Mouse (Mus musculus): ENCODE data around the gene Ppp1r1b. TPM values are rescaled to one million over a fixed set of nuclear protein-coding genes. Genes with fewer than 3 reads are reported as not detected.

The Ppp1r1b gene
- polyA plus RNA-seq, 1 experiment from 2014 or later: 0.31 TPM

DNA sequence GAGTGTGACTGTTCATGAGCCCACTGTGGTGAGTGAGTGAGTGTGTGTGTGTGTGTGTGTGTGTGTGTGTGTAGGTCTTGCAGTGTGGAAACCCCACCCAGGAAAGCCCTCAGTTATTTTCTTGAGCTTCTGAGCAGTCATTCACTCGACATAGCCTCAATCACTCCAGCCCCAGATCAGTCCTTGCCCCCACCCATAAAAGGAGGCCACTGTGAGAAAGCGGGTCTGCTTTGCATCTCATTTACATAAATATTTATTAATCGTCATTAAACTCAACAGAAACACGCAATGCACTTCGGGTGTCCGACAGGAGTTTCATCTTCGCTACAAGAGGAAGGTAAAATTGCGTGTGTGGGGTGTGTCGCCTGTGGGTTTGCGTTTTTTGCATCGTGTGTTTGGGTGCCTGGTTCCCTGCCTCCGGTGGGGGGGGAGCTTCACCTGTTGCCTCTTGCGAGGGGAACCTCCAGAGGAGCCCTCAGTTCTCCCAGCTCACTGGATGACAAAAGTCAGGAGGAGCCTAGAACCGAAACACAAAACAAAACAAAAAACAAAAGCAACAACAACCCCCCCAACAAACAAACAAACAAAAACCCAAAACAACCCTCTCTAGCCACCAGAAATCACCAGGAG is 22.9 kb upstream of the Ppp1r1b start:
- Histone ChIP-seq H3K4me3 (ENCODE audit: low read depth, low read length) (no peak overlapping the region), H3K9ac (replicated peaks; ENCODE audit: low read length) (no peak overlapping the region), H3K27ac (replicated peaks; ENCODE audit: low read depth, low read length) (no peak overlapping the region), H3K4me2 (ENCODE audit: low read depth, low read length) (no peak overlapping the region), H3K4me1 (ENCODE audit: control insufficient read depth, insufficient read depth, low read length) (peaks cover 10% of the 10 kb centered on the region; the same call in 1 of the 2 replicates), H3K27me3 (ENCODE audit: control insufficient read depth, insufficient read depth, low read length) (peaks cover 97% of the 10 kb centered on the region), H3K9me3 (replicated peaks; ENCODE audit: control insufficient read depth, low read length) (no peaks in the 10 kb centered on the region), H3K36me3 (replicated peaks; ENCODE audit: control insufficient read depth, insufficient read depth, low read depth, low read length) (no peaks in the 10 kb centered on the region)
- ATAC-seq (replicated peaks; ENCODE audit: insufficient number of reproducible peaks, low FRiP score, low TSS enrichment, low read depth) (no peak), DNase-seq (ENCODE audit: low spot score) (no peak)
- 4% methylated on average over 14 of the region's 14 CpGs for WGBS

DNA sequence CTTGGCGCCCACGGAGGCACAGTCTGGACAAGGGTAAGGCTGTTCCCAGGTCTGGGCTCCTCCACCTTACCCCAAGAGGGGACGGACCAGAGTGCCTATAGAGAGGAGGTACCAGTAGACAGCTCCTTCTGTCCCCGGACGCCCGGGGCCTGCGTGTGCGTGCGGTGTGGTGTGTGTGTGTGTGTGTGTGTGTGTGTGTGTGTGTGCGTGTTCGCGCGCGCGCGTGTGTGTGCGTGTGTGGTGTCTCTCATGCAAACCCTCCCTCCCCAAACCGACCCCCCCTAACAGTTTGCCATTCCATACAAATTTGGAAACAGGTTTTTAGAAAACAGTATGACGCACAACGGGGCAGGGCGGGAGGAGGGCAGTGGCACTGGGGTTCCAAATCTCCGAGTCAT is 22.4 kb upstream of the Ppp1r1b start:
- Histone ChIP-seq H3K9ac (replicated peaks; ENCODE audit: low read length) (no peak overlapping the region), H3K27ac (replicated peaks; ENCODE audit: low read depth, low read length) (no peak overlapping the region)

DNA sequence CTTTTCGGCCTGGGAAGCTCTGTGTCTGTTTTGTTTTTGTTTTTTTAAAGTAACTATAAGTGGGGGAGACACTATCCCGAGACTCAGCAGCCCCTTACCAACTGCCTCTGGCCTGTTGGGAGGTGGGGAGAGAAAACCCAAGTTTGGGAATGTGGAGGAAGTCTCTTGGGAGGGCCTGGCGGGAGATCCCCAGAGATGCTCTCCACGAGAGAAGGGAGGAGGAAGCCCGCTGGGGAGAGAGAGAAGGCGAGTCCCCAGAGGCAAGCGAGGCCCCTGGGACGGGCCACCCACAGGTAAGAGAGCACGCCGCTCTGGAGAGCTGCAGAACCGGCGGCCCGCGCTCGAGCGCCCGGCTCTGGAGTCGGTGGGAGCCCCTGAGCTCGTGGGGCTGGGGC is 21.5 kb upstream of the Ppp1r1b start:
- H3K27me3 ChIP-seq (ENCODE audit: control insufficient read depth, insufficient read depth, low read length): peaks cover 94% of the 10 kb centered on the region
- DNase-seq (ENCODE audit: low spot score) (no peak), ATAC-seq (replicated peaks; ENCODE audit: insufficient number of reproducible peaks, low FRiP score, low TSS enrichment, low read depth) (no peak)
- H3K4me2 ChIP-seq (ENCODE audit: low read depth, low read length): no peak overlapping the region; the same call in 1 of the 2 replicates
- H3K9ac ChIP-seq (replicated peaks; ENCODE audit: low read length): no peak overlapping the region
- no peaks in the 10 kb centered on the region for H3K9me3 ChIP-seq (replicated peaks; ENCODE audit: control insufficient read depth, low read length)
- no peaks in the 10 kb centered on the region for H3K36me3 ChIP-seq (replicated peaks; ENCODE audit: control insufficient read depth, insufficient read depth, low read depth, low read length)
- H3K27ac ChIP-seq (replicated peaks; ENCODE audit: low read depth, low read length): no peak overlapping the region
- H3K4me1 ChIP-seq (ENCODE audit: control insufficient read depth, insufficient read depth, low read length): peaks cover 10% of the 10 kb centered on the region; the same call in 1 of the 2 replicates
- under 1% methylated on average over 19 of the region's 19 CpGs for WGBS
- no peak overlapping the region for H3K4me3 ChIP-seq (ENCODE audit: low read depth, low read length)

More for the DNA sequence above, 22.4 kb upstream of the Ppp1r1b start:
- ATAC-seq (replicated peaks; ENCODE audit: insufficient number of reproducible peaks, low FRiP score, low TSS enrichment, low read depth): no peak
- DNase-seq (ENCODE audit: low spot score): no peak
- H3K4me2 ChIP-seq (ENCODE audit: low read depth, low read length): no peak overlapping the region
- H3K36me3 ChIP-seq (replicated peaks; ENCODE audit: control insufficient read depth, insufficient read depth, low read depth, low read length): no peaks in the 10 kb centered on the region
- H3K27me3 ChIP-seq (ENCODE audit: control insufficient read depth, insufficient read depth, low read length): peaks cover 97% of the 10 kb centered on the region
- WGBS: under 1% methylated on average over 22 of the region's 22 CpGs
- peaks cover 10% of the 10 kb centered on the region; the same call in 1 of the 2 replicates for H3K4me1 ChIP-seq (ENCODE audit: control insufficient read depth, insufficient read depth, low read length)
- no peaks in the 10 kb centered on the region for H3K9me3 ChIP-seq (replicated peaks; ENCODE audit: control insufficient read depth, low read length)
- no peak overlapping the region for H3K4me3 ChIP-seq (ENCODE audit: low read depth, low read length)

DNA sequence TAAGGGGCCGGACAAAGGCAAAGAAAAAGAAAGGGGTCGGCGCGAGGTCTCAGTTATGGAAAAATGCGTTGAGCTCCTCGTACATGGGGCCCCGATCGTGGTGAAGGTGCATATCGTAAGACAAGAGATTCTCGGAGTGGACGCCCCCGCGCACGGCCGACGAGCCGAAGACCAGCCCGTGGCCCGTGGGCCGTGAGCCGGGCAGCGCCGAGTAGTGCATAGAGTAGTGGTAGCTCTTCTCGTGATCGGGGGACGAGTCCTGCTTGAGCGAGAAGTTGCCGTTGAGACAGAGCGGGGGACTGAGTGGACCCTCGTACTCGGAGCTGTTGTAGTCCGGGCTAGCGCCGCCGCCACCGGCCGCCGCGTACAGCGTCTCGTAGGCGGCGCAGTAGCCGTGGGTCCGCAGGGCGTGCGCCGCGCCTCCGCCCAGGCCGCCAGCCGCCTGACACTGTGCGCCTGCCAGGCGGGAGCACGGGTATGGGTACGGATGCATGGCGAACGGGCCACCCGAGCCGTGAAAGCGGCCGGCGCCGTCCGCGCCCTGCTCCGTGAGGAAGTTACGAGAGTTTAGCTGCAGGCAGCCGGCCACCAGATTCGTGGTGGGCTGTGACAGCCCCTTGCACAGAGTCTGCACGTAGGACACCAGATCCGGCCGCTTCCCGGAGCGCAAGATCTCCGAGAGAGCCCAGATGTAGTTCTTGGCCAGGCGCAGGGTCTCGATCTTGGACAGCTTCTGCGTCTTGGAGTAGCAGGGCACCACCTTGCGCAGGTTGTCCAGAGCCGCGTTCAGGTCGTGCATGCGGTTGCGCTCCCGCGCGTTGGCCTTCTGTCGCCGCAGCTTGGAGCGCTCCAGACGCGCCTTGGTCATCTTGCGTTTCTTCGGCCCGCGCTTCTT is 20.8 kb upstream of the Ppp1r1b start:
- no peak overlapping the region for H3K9ac ChIP-seq (replicated peaks; ENCODE audit: low read length)
- WGBS: under 1% methylated on average over 97 of the region's 97 CpGs
- no peaks in the 10 kb centered on the region for H3K36me3 ChIP-seq (replicated peaks; ENCODE audit: control insufficient read depth, insufficient read depth, low read depth, low read length)
- peak; percentile 40 for DNase-seq (ENCODE audit: low spot score)
- no peaks in the 10 kb centered on the region for H3K9me3 ChIP-seq (replicated peaks; ENCODE audit: control insufficient read depth, low read length)
- H3K4me1 ChIP-seq (ENCODE audit: control insufficient read depth, insufficient read depth, low read length): peaks cover 10% of the 10 kb centered on the region; the same call in 1 of the 2 replicates
- peak overlapping the region; percentile 14; the same call in 1 of the 2 replicates for H3K4me3 ChIP-seq (ENCODE audit: low read depth, low read length)
- peak; percentile 49; the same call in 1 of the 2 replicates for ATAC-seq (replicated peaks; ENCODE audit: insufficient number of reproducible peaks, low FRiP score, low TSS enrichment, low read depth)
- no peak overlapping the region for H3K27ac ChIP-seq (replicated peaks; ENCODE audit: low read depth, low read length)
- H3K4me2 ChIP-seq (ENCODE audit: low read depth, low read length): peak overlapping the region; percentile 20; the same call in 1 of the 2 replicates
- peaks cover 94% of the 10 kb centered on the region for H3K27me3 ChIP-seq (ENCODE audit: control insufficient read depth, insufficient read depth, low read length)

DNA sequence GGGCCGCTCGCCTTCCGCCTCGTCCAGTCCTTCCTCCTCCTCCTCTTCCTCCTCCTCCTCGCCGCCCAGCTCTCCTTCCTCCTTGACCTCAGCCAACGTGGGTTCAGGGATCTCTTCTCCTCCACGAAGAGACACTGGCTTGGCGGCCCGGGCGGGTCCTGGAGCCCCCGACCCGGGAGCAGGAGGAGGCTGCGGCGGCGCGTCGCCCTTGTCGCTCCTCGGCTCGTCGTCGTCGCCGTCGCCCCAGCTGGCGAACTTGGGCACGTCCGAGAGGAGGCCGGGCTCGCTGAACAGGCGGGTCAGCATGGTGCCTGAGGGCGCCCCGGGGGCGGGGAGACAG is 20.2 kb upstream of the Ppp1r1b start:
- H3K4me1 ChIP-seq (ENCODE audit: control insufficient read depth, insufficient read depth, low read length): peaks cover 10% of the 10 kb centered on the region; the same call in 1 of the 2 replicates
- no peaks in the 10 kb centered on the region for H3K9me3 ChIP-seq (replicated peaks; ENCODE audit: control insufficient read depth, low read length)
- peak overlapping the region; percentile 9 for H3K4me3 ChIP-seq (ENCODE audit: low read depth, low read length)
- peaks cover 93% of the 10 kb centered on the region for H3K27me3 ChIP-seq (ENCODE audit: control insufficient read depth, insufficient read depth, low read length)
- H3K4me2 ChIP-seq (ENCODE audit: low read depth, low read length): peak overlapping the region; percentile 26
- DNase-seq (ENCODE audit: low spot score) (no peak), ATAC-seq (replicated peaks; ENCODE audit: insufficient number of reproducible peaks, low FRiP score, low TSS enrichment, low read depth) (no peak)
- 1% methylated on average over 35 of the region's 35 CpGs for WGBS
- no peaks in the 10 kb centered on the region for H3K36me3 ChIP-seq (replicated peaks; ENCODE audit: control insufficient read depth, insufficient read depth, low read depth, low read length)
- no peak overlapping the region for H3K27ac ChIP-seq (replicated peaks; ENCODE audit: low read depth, low read length)
- no peak overlapping the region for H3K9ac ChIP-seq (replicated peaks; ENCODE audit: low read length)

DNA sequence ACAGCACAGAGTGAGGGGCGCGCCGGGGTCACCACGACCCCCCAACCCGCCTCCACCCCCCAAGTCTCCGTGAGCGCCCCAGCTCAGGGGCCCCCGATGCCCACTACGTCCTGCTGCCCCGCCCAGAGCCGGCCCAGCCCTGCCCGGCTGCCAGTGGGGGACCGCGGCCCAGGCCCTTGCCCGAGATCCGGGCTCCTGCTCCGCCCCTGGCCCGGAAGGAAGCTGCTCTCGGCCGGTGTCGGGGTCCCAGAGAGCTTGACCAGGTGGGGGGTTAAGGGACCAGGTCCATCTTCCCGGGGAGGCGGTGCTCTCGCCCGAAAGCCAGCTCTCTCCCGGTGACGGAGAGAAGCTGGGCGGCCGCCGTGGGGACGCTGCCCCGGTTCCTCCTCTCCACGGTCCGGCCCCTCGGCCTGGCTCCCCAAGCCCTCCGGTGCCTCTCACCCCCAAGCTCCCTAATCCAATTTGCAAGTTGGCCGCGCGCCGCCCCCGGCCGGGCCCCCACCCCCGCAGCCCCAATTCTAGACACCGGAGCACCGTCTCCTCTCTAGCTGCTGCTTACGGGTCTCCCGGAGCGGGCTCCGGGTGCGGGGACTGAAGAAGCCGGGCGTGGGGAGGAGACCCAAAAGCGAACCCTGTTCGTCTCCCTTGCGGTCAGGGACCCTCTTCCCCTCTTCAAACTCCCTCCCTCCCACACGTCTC is 19.7 kb upstream of the Ppp1r1b start:
- no peak overlapping the region for H3K9ac ChIP-seq (replicated peaks; ENCODE audit: low read length)
- peaks cover 10% of the 10 kb centered on the region; the same call in 1 of the 2 replicates for H3K4me1 ChIP-seq (ENCODE audit: control insufficient read depth, insufficient read depth, low read length)
- no peak for ATAC-seq (replicated peaks; ENCODE audit: insufficient number of reproducible peaks, low FRiP score, low TSS enrichment, low read depth)
- DNase-seq (ENCODE audit: low spot score): no peak
- H3K36me3 ChIP-seq (replicated peaks; ENCODE audit: control insufficient read depth, insufficient read depth, low read depth, low read length): no peaks in the 10 kb centered on the region
- under 1% methylated on average over 56 of the region's 56 CpGs for WGBS
- peak overlapping the region; percentile 9 for H3K4me3 ChIP-seq (ENCODE audit: low read depth, low read length)
- H3K4me2 ChIP-seq (ENCODE audit: low read depth, low read length): peak overlapping the region; percentile 26
- H3K27me3 ChIP-seq (ENCODE audit: control insufficient read depth, insufficient read depth, low read length): peaks cover 93% of the 10 kb centered on the region
- H3K9me3 ChIP-seq (replicated peaks; ENCODE audit: control insufficient read depth, low read length): no peaks in the 10 kb centered on the region
- no peak overlapping the region for H3K27ac ChIP-seq (replicated peaks; ENCODE audit: low read depth, low read length)

DNA sequence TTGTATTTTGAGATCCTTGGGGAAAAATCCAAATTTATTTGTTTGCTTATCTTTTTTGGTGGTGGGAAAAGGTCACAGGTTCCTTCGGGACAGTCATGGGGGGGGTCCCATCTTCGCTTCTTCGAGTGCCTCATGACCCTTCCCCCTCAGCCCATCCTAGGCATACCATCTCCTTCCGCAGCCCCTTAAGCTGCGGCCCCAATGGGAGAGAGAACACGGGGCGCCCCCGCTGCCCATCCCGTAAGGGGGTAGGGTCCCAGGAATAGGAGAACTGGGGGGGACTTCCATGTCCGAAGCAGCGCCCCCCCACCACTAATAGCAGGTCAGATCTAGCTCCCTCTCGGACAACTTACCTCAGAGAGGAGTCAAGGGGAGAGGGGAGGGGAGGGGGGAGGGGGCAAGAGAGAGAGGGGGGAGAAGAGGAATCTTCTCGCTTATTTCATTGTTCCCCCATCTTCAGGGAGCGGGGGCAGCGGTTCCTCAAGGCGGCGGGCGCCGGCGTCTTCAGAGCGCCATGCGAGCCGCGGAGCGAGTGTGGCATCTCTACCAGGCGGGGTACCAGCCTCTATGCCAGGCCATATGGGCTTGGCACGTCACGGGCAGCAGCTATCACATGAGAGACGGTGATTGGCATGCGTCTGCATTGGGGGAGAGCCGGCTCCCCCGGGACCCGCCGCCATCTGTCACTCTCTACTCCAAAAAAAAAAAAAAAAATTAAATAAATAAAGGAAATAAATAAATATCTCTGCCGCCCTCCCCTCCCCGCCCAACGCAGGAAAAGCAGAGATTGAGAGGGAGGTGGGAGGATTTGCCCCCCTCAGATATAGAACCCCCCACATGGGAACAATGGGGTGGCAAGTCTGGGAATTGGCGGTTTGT is 18.9 kb upstream of the Ppp1r1b start, which contains the start of gene Neurod2:
Gene Neurod2, minus strand, starts transcription at position 568 of the 879 bp plus-strand sequence.
- no peak for DNase-seq (ENCODE audit: low spot score)
- peaks cover 93% of the 10 kb centered on the region for H3K27me3 ChIP-seq (ENCODE audit: control insufficient read depth, insufficient read depth, low read length)
- ATAC-seq (replicated peaks; ENCODE audit: insufficient number of reproducible peaks, low FRiP score, low TSS enrichment, low read depth): no peak
- H3K27ac ChIP-seq (replicated peaks; ENCODE audit: low read depth, low read length): no peak within 1 kb of the TSS
- WGBS: 3% methylated on average over 38 of the region's 38 CpGs
- no peaks in the 10 kb centered on the region for H3K9me3 ChIP-seq (replicated peaks; ENCODE audit: control insufficient read depth, low read length)
- no peak within 1 kb of the TSS for H3K9ac ChIP-seq (replicated peaks; ENCODE audit: low read length)
- H3K36me3 ChIP-seq (replicated peaks; ENCODE audit: control insufficient read depth, insufficient read depth, low read depth, low read length): no peaks in the 10 kb centered on the region
- peak within 1 kb of the TSS; percentile 9; the same call in 1 of the 2 replicates for H3K4me3 ChIP-seq (ENCODE audit: low read depth, low read length)
- H3K4me2 ChIP-seq (ENCODE audit: low read depth, low read length): no peak within 1 kb of the TSS
- H3K4me1 ChIP-seq (ENCODE audit: control insufficient read depth, insufficient read depth, low read length): peaks cover 12% of the 10 kb centered on the region; the same call in 1 of the 2 replicates

Measured in embryonic facial prominence, embryonic 11.5 days (tissue).